Mouse (Mus musculus): ENCODE results near the gene Xrcc6. TPM values are rescaled to one million over a fixed set of nuclear protein-coding genes. Genes with fewer than 3 reads are reported as not detected.
"Not testable (repeated sequence)": the region's sequence is repeated elsewhere in the genome, so short reads cannot be mapped to it uniquely, and the experiment has no call there.

Gene Xrcc6
- polyA plus RNA-seq, 1 experiment from 2014 or later = 87.0 TPM

GRCm38 (mm10) chr15:81969635-81970034, 18.0 kb upstream of the Xrcc6 start:
- not testable (repeated sequence) for H3K36me3 ChIP-seq (ENCODE audit: control insufficient read depth, insufficient read depth, low read length); H3K9me3 ChIP-seq (ENCODE audit: control insufficient read depth, low read length); ATAC-seq (replicated peaks; ENCODE audit: low FRiP score, low TSS enrichment, low read depth); H3K27ac ChIP-seq (ENCODE audit: low read depth); H3K27me3 ChIP-seq (replicated peaks; ENCODE audit: control insufficient read depth, insufficient read depth, low read length); H3K4me1 ChIP-seq (replicated peaks; ENCODE audit: control insufficient read depth, insufficient read depth, low read length); H3K4me3 ChIP-seq (ENCODE audit: low read depth, low read length); DNase-seq (ENCODE audit: low spot score); H3K4me2 ChIP-seq (ENCODE audit: low read length); H3K9ac ChIP-seq (ENCODE audit: low read length)
- 78% methylated on average over 6 of the region's 6 CpGs for WGBS

- H3K4me1 ChIP-seq (replicated peaks; ENCODE audit: control insufficient read depth, insufficient read depth, low read length); H3K27ac ChIP-seq (ENCODE audit: low read depth); H3K4me2 ChIP-seq (ENCODE audit: low read length); H3K9ac ChIP-seq (ENCODE audit: low read length); H3K4me3 ChIP-seq (ENCODE audit: low read depth, low read length); DNase-seq (ENCODE audit: low spot score); H3K9me3 ChIP-seq (ENCODE audit: control insufficient read depth, low read length); ATAC-seq (replicated peaks; ENCODE audit: low FRiP score, low TSS enrichment, low read depth); H3K27me3 ChIP-seq (replicated peaks; ENCODE audit: control insufficient read depth, insufficient read depth, low read length); H3K36me3 ChIP-seq (ENCODE audit: control insufficient read depth, insufficient read depth, low read length): not testable (repeated sequence)
- 92% methylated on average over 4 of the region's 4 CpGs for WGBS
These were observed 17.1 kb upstream of the Xrcc6 start for GRCm38 (mm10) chr15:81970498-81970897.

- DNase-seq (ENCODE audit: low spot score); H3K4me2 ChIP-seq (ENCODE audit: low read length); H3K36me3 ChIP-seq (ENCODE audit: control insufficient read depth, insufficient read depth, low read length); ATAC-seq (replicated peaks; ENCODE audit: low FRiP score, low TSS enrichment, low read depth); H3K27ac ChIP-seq (ENCODE audit: low read depth); H3K4me3 ChIP-seq (ENCODE audit: low read depth, low read length); H3K9me3 ChIP-seq (ENCODE audit: control insufficient read depth, low read length); H3K4me1 ChIP-seq (replicated peaks; ENCODE audit: control insufficient read depth, insufficient read depth, low read length); H3K27me3 ChIP-seq (replicated peaks; ENCODE audit: control insufficient read depth, insufficient read depth, low read length); H3K9ac ChIP-seq (ENCODE audit: low read length): not testable (repeated sequence)
- 92% methylated on average over 8 of the region's 8 CpGs for WGBS
These were observed 12.5 kb upstream of the Xrcc6 start for GRCm38 (mm10) chr15:81975156-81975555.

- no peak within 1 kb of the TSS for H3K9ac ChIP-seq (ENCODE audit: low read length)
- H3K9me3 ChIP-seq (ENCODE audit: control insufficient read depth, low read length) = 0 out of 2 replicates have a peak, but pooled peaks cover 2% of the 10 kb centered on the region
- no peak within 1 kb of the TSS for H3K4me3 ChIP-seq (ENCODE audit: low read depth, low read length)
- 93% methylated on average over 23 of the region's 23 CpGs for WGBS
- no peak within 1 kb of the TSS for H3K27ac ChIP-seq (ENCODE audit: low read depth)
- H3K27me3 ChIP-seq (replicated peaks; ENCODE audit: control insufficient read depth, insufficient read depth, low read length) = no peaks in the 10 kb centered on the region
- H3K4me1 ChIP-seq (replicated peaks; ENCODE audit: control insufficient read depth, insufficient read depth, low read length) = no peaks in the 10 kb centered on the region
- H3K4me2 ChIP-seq (ENCODE audit: low read length) = no peak within 1 kb of the TSS
- ATAC-seq (replicated peaks; ENCODE audit: low FRiP score, low TSS enrichment, low read depth) (no peak), DNase-seq (ENCODE audit: low spot score) (no peak)
- H3K36me3 ChIP-seq (ENCODE audit: control insufficient read depth, insufficient read depth, low read length) = no peaks in the 10 kb centered on the region
These were observed 7.3 kb upstream of the Xrcc6 start, which contains the start of gene 1700029P11Rik for GRCm38 (mm10) chr15:81980321-81980720. TSS of gene 1700029P11Rik (plus strand) at chr15:81980540.

GRCm38 (mm10) chr15:81982173-81982572, 5.5 kb upstream of the Xrcc6 start:
- ATAC-seq (replicated peaks; ENCODE audit: low FRiP score, low TSS enrichment, low read depth) = no peak
- Histone ChIP-seq H3K27ac (ENCODE audit: low read depth) (no peak overlapping the region), H3K36me3 (ENCODE audit: control insufficient read depth, insufficient read depth, low read length) (no peaks in the 10 kb centered on the region), H3K4me3 (ENCODE audit: low read depth, low read length) (no peak overlapping the region), H3K9ac (ENCODE audit: low read length) (no peak overlapping the region), H3K4me2 (ENCODE audit: low read length) (no peak overlapping the region), H3K27me3 (replicated peaks; ENCODE audit: control insufficient read depth, insufficient read depth, low read length) (no peaks in the 10 kb centered on the region), H3K4me1 (replicated peaks; ENCODE audit: control insufficient read depth, insufficient read depth, low read length) (no peaks in the 10 kb centered on the region), H3K9me3 (ENCODE audit: control insufficient read depth, low read length) (0 out of 2 replicates have a peak, but pooled peaks cover 2% of the 10 kb centered on the region)
- no peak for DNase-seq (ENCODE audit: low spot score)
- 44% methylated on average over 1 of the region's 1 CpGs for WGBS

- Histone ChIP-seq H3K4me3 (ENCODE audit: low read depth, low read length) (no peak overlapping the region), H3K27ac (ENCODE audit: low read depth) (no peak overlapping the region), H3K4me2 (ENCODE audit: low read length) (no peak overlapping the region), H3K27me3 (replicated peaks; ENCODE audit: control insufficient read depth, insufficient read depth, low read length) (no peaks in the 10 kb centered on the region), H3K4me1 (replicated peaks; ENCODE audit: control insufficient read depth, insufficient read depth, low read length) (no peaks in the 10 kb centered on the region), H3K9ac (ENCODE audit: low read length) (no peak overlapping the region), H3K36me3 (ENCODE audit: control insufficient read depth, insufficient read depth, low read length) (no peaks in the 10 kb centered on the region), H3K9me3 (ENCODE audit: control insufficient read depth, low read length) (no peaks in the 10 kb centered on the region)
- DNase-seq (ENCODE audit: low spot score) = no peak
- ATAC-seq (replicated peaks; ENCODE audit: low FRiP score, low TSS enrichment, low read depth) = no peak
- 55% methylated on average over 2 of the region's 2 CpGs for WGBS
These were observed 2.1 kb upstream of the Xrcc6 start for GRCm38 (mm10) chr15:81985267-81986161.

DNA sequence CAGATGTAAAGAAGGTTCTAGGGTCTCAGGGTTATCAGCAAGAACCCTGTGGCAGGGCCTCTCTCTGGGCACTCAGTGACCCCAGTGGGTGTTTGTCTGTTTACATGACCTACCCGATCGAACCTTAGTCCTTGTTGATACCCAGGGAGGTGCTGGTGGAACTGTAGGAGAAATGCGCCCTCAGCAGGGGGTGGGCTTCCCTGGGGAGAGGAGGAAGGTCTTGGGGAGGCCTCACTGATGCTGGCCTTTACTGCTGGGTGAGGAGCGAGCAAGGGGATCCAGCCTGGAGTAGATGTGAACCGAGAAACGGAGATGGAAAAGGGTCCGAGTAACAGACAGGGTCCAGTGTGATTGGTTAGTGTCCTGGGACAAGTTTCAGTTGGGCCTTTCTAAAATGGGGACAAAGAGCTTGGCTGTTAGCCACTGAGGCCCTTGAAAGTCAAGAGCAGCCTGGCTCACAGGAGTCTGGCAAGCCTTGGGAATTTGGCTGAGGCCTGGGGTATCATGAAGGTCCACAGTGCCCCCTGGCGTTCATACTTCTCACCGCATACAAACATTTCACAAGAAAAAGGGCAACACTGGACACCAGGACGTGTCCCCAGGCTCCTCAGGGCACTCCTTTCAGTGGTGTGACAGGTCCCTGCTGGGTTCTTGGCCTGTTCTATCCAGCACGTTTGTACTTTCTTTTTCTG, 1.9 kb downstream of the Xrcc6 start:
- Histone ChIP-seq H3K27me3 (replicated peaks; ENCODE audit: control insufficient read depth, insufficient read depth, low read length) (no peaks in the 10 kb centered on the region), H3K9ac (ENCODE audit: low read length) (no peak overlapping the region), H3K36me3 (ENCODE audit: control insufficient read depth, insufficient read depth, low read length) (peaks cover 18% of the 10 kb centered on the region), H3K4me2 (ENCODE audit: low read length) (no peak overlapping the region), H3K27ac (ENCODE audit: low read depth) (no peak overlapping the region), H3K4me1 (replicated peaks; ENCODE audit: control insufficient read depth, insufficient read depth, low read length) (no peaks in the 10 kb centered on the region), H3K4me3 (ENCODE audit: low read depth, low read length) (no peak overlapping the region), H3K9me3 (ENCODE audit: control insufficient read depth, low read length) (no peaks in the 10 kb centered on the region)
- ATAC-seq (replicated peaks; ENCODE audit: low FRiP score, low TSS enrichment, low read depth) (no peak), DNase-seq (ENCODE audit: low spot score) (peak; percentile 94)
- 50% methylated on average over 11 of the region's 11 CpGs for WGBS

GRCm38 (mm10) chr15:81990549-81990948, 2.9 kb downstream of the Xrcc6 start:
- Histone ChIP-seq H3K4me3 (ENCODE audit: low read depth, low read length) (no peak overlapping the region), H3K4me2 (ENCODE audit: low read length) (no peak overlapping the region), H3K36me3 (ENCODE audit: control insufficient read depth, insufficient read depth, low read length) (peaks cover 19% of the 10 kb centered on the region), H3K9me3 (ENCODE audit: control insufficient read depth, low read length) (no peaks in the 10 kb centered on the region), H3K27me3 (replicated peaks; ENCODE audit: control insufficient read depth, insufficient read depth, low read length) (no peaks in the 10 kb centered on the region), H3K9ac (ENCODE audit: low read length) (no peak overlapping the region), H3K27ac (ENCODE audit: low read depth) (no peak overlapping the region), H3K4me1 (replicated peaks; ENCODE audit: control insufficient read depth, insufficient read depth, low read length) (no peaks in the 10 kb centered on the region)
- ATAC-seq (replicated peaks; ENCODE audit: low FRiP score, low TSS enrichment, low read depth) (no peak), DNase-seq (ENCODE audit: low spot score) (no peak)
- WGBS = 49% methylated on average over 7 of the region's 7 CpGs
